Mouse (Mus musculus) bone marrow macrophage, adult 2 months (primary cell): ENCODE data around the gene Gjb3.

Source experiments
- CTCF ChIP-seq: IDR thresholded peaks from 2 replicates; pipeline ENCODE4 v1.5.1; 2012; ENCODE audit warnings: low read depth, mild to moderate bottlenecking, low read length, moderate library complexity
- POLR2A ChIP-seq: IDR thresholded peaks from 2 replicates; pipeline ENCODE4 v1.6.1; 2012; ENCODE audit warnings: mild to moderate bottlenecking, low read depth, low read length, borderline replicate concordance

GRCm38 (mm10) chr4:127377344-127377743, 46.7 kb upstream of the Gjb3 start:
- TF ChIP-seq POLR2A (no peak), CTCF (0 out of 2 replicates have a peak, but pooled peaks have one; percentile 23)
